Mouse (Mus musculus) midbrain, embryonic 16.5 days (tissue): ENCODE data around the gene Zscan20. TPM values are rescaled to one million over a fixed set of nuclear protein-coding genes. Genes with fewer than 3 reads are reported as not detected.

Experiments
- ATAC-seq: fragments of 200-750 bp; cut with Nextera tagmentation; 2 replicates; pipeline ENCODE4 v1.8.0; 2017; ENCODE audit warnings: moderate TSS enrichment
- H3K27ac ChIP-seq: fragments of 300-500 bp; sonication (generic); 2 replicates; pipeline ENCODE4 v1.5.1; 2014; ENCODE audit warnings: mild to moderate bottlenecking, low read length, mixed read lengths
- H3K27me3 ChIP-seq: fragments of 300-500 bp; sonication (generic); 2 replicates; pipeline ENCODE4 v1.6.1; 2014; ENCODE audit warnings: low read depth, low read length, mixed read lengths; ENCODE audit not compliant: control insufficient read depth, insufficient read depth
- H3K36me3 ChIP-seq: fragments of 300-500 bp; sonication (generic); 2 replicates; pipeline ENCODE4 v1.6.1; 2014; ENCODE audit warnings: mild to moderate bottlenecking, low read length, moderate library complexity, mixed read lengths; ENCODE audit not compliant: control insufficient read depth, insufficient read depth
- H3K4me1 ChIP-seq: fragments of 300-500 bp; sonication (generic); 2 replicates; pipeline ENCODE4 v1.6.1; 2014; ENCODE audit warnings: mild to moderate bottlenecking, low read length, mixed read lengths; ENCODE audit not compliant: control insufficient read depth, insufficient read depth
- H3K4me2 ChIP-seq: fragments of 300-500 bp; sonication (generic); 2 replicates; pipeline ENCODE4 v1.6.1; 2014; ENCODE audit warnings: mild to moderate bottlenecking, low read length, mixed read lengths
- H3K4me3 ChIP-seq: fragments of 300-500 bp; sonication (generic); 2 replicates; pipeline ENCODE4 v1.5.1; 2014; ENCODE audit warnings: low read depth, mild to moderate bottlenecking, low read length, moderate library complexity, mixed read lengths
- H3K9ac ChIP-seq: fragments of 300-500 bp; sonication (generic); 2 replicates; pipeline ENCODE4 v1.6.1; 2014; ENCODE audit warnings: low read depth, low read length, mixed read lengths
- H3K9me3 ChIP-seq: fragments of 300-500 bp; sonication (generic); replicated peaks from 2 replicates; pipeline ENCODE4 v1.6.1; 2014; ENCODE audit warnings: mild to moderate bottlenecking, low read length, mixed read lengths; ENCODE audit not compliant: control insufficient read depth, poor library complexity, severe bottlenecking
- WGBS: fragments of 180-500 bp; shearing (Covaris S2); extraction: QIAGEN DNeasy Blood & Tissue Kit; methylation state at CpG from one replicate; pipeline ENCODE4 v1.1.7; 2014; 5-methylcytosine and 5-hydroxymethylcytosine counted together
- polyA plus RNA-seq: library from polyadenylated mRNA; unstranded; fragments of >200 nt; fragmentation: Nextera tagmentation; extraction: Ambion mirVana; gene quantifications from 2 replicates; pipeline ENCODE4 v1.2.1, GENCODE M21; 2015

Zscan20 gene
- polyA plus RNA-seq, 1 experiment from 2014 or later: 5.3 TPM

GRCm38 (mm10) chr4:128641766-128642717, 32.1 kb upstream of the Zscan20 start:
- H3K9me3 ChIP-seq: no peaks in the 10 kb centered on the region
- no peak overlapping the region for H3K9ac ChIP-seq
- H3K27me3 ChIP-seq: no peaks in the 10 kb centered on the region
- H3K4me1 ChIP-seq: 0 out of 2 replicates have a peak, but pooled peaks cover 2% of the 10 kb centered on the region
- 61% methylated on average over 23 of the region's 23 CpGs for WGBS
- no peaks in the 10 kb centered on the region for H3K36me3 ChIP-seq
- ATAC-seq: no peak
- H3K27ac ChIP-seq: no peak overlapping the region
- no peak overlapping the region for H3K4me3 ChIP-seq
- no peak overlapping the region for H3K4me2 ChIP-seq

- no peak overlapping the region for H3K4me2 ChIP-seq
- no peak for ATAC-seq
- H3K4me1 ChIP-seq: 0 out of 2 replicates have a peak, but pooled peaks cover 2% of the 10 kb centered on the region
- no peak overlapping the region for H3K9ac ChIP-seq
- no peak overlapping the region for H3K27ac ChIP-seq
- H3K4me3 ChIP-seq: no peak overlapping the region
- H3K27me3 ChIP-seq: no peaks in the 10 kb centered on the region
- 86% methylated on average over 18 of the region's 18 CpGs for WGBS
- H3K9me3 ChIP-seq: no peaks in the 10 kb centered on the region
- H3K36me3 ChIP-seq: no peaks in the 10 kb centered on the region
Measured at GRCm38 (mm10) chr4:128638265-128638923, 28.5 kb upstream of the Zscan20 start.

DNA sequence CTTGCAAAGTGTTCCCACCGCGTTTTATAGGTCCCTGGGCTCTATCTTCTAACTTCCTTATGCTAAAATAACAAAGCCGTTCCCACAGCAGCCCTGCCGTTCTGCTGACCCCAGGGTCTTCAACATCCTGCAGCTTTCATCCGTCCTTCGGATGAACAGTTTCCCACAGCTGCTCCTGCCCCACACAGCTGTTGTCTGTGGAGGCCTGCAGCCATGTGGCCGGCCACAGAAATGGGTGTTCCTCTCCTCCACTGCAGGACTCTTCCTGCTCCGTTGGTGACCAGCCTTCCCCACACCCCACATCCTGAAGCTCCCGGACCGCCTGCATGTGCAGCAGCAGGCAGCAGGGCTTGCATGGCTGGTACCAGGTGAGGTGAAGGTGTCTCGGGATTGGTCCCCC, 27.4 kb upstream of the Zscan20 start:
- Histone ChIP-seq H3K27ac (no peak overlapping the region), H3K36me3 (no peaks in the 10 kb centered on the region), H3K4me1 (0 out of 2 replicates have a peak, but pooled peaks cover 2% of the 10 kb centered on the region), H3K9ac (no peak overlapping the region), H3K27me3 (no peaks in the 10 kb centered on the region), H3K4me2 (no peak overlapping the region), H3K9me3 (no peaks in the 10 kb centered on the region), H3K4me3 (no peak overlapping the region)
- ATAC-seq: no peak
- 56% methylated on average over 11 of the region's 11 CpGs for WGBS

GRCm38 (mm10) chr4:128635894-128636585, 26.1 kb upstream of the Zscan20 start:
- ATAC-seq: no peak
- H3K27me3 ChIP-seq: no peaks in the 10 kb centered on the region
- 64% methylated on average over 10 of the region's 10 CpGs for WGBS
- H3K9me3 ChIP-seq: no peaks in the 10 kb centered on the region
- H3K9ac ChIP-seq: no peak overlapping the region
- no peak overlapping the region for H3K4me3 ChIP-seq
- H3K4me2 ChIP-seq: no peak overlapping the region
- H3K36me3 ChIP-seq: no peaks in the 10 kb centered on the region
- no peak overlapping the region for H3K27ac ChIP-seq
- 0 out of 2 replicates have a peak, but pooled peaks cover 2% of the 10 kb centered on the region for H3K4me1 ChIP-seq

- Histone ChIP-seq H3K27ac (no peak overlapping the region), H3K9ac (no peak overlapping the region), H3K9me3 (no peaks in the 10 kb centered on the region), H3K4me1 (0 out of 2 replicates have a peak, but pooled peaks cover 2% of the 10 kb centered on the region), H3K4me3 (no peak overlapping the region), H3K36me3 (no peaks in the 10 kb centered on the region), H3K4me2 (no peak overlapping the region), H3K27me3 (no peaks in the 10 kb centered on the region)
- no peak for ATAC-seq
- 70% methylated on average over 7 of the region's 7 CpGs for WGBS
Measured at GRCm38 (mm10) chr4:128635451-128635850, 25.6 kb upstream of the Zscan20 start.

- peaks cover 7% of the 10 kb centered on the region; the same call in 1 of the 2 replicates for H3K9me3 ChIP-seq
- 90% methylated on average over 8 of the region's 8 CpGs for WGBS
- no peak for ATAC-seq
- H3K36me3 ChIP-seq: no peaks in the 10 kb centered on the region
- H3K27ac ChIP-seq: no peak overlapping the region
- no peaks in the 10 kb centered on the region for H3K27me3 ChIP-seq
- no peak overlapping the region for H3K4me3 ChIP-seq
- no peak overlapping the region for H3K9ac ChIP-seq
- H3K4me1 ChIP-seq: no peaks in the 10 kb centered on the region
- no peak overlapping the region for H3K4me2 ChIP-seq
Measured at GRCm38 (mm10) chr4:128621109-128621508, 11.2 kb upstream of the Zscan20 start.

- H3K4me2 ChIP-seq: no peak overlapping the region
- WGBS: 84% methylated on average over 6 of the region's 6 CpGs
- no peak overlapping the region for H3K27ac ChIP-seq
- H3K9ac ChIP-seq: no peak overlapping the region
- no peak for ATAC-seq
- H3K9me3 ChIP-seq: peaks cover 7% of the 10 kb centered on the region; the same call in 1 of the 2 replicates
- no peak overlapping the region for H3K4me3 ChIP-seq
- H3K4me1 ChIP-seq: no peaks in the 10 kb centered on the region
- H3K36me3 ChIP-seq: no peaks in the 10 kb centered on the region
- no peaks in the 10 kb centered on the region for H3K27me3 ChIP-seq
Measured at GRCm38 (mm10) chr4:128620572-128620971, 10.7 kb upstream of the Zscan20 start.

DNA sequence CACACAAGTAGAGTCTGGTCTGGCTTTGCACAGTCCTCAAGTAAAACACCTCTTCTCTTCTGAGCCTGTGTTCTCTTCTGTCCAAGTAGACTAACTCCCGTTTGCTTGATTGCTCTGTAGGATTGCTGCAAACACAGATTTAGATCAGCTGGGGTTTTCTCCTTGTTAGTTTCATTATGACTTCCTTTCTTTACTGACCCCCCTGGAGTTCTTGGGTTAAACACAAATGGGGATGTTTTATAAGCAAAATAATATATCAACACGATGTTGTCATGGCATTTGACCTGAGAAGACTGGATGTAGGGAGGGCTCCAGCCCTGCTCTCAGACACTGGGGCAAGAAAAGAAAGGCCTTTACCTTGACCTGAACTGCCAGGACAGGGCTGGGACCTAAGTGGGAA, 9.1 kb upstream of the Zscan20 start:
- no peak overlapping the region for H3K4me2 ChIP-seq
- ATAC-seq: no peak
- no peak overlapping the region for H3K9ac ChIP-seq
- H3K9me3 ChIP-seq: no peaks in the 10 kb centered on the region
- 60% methylated on average over 2 of the region's 2 CpGs for WGBS
- H3K27ac ChIP-seq: no peak overlapping the region
- H3K4me1 ChIP-seq: no peaks in the 10 kb centered on the region
- H3K27me3 ChIP-seq: no peaks in the 10 kb centered on the region
- H3K36me3 ChIP-seq: no peaks in the 10 kb centered on the region
- no peak overlapping the region for H3K4me3 ChIP-seq
